Mouse (Mus musculus) layer of hippocampus, postnatal 10 days (tissue): ENCODE results near the gene Pias4. TPM values are rescaled to one million over a fixed set of nuclear protein-coding genes. Genes with fewer than 3 reads are reported as not detected.

Experiments
- DNase-seq, 2 experiments: peaks; one replicate each; pipeline ENCODE4 v3.0.0; 2021; ENCODE audit warnings: low spot score in 2 of 2
- total RNA-seq, 2 experiments: library from RNA; stranded (reverse); gene quantifications; 2 replicates each; pipeline ENCODE4 v1.2.3; 2021

Pias4 gene
- total RNA-seq, 2 experiments from 2014 or later, result 26.7 to 29.7 TPM

- DNase-seq, result no peak
Measured at GRCm38 (mm10) chr10:81139529-81139846, 28.2 kb downstream of the Pias4 start.

- no peak for DNase-seq
Measured at GRCm38 (mm10) chr10:81138821-81139528, 28.7 kb downstream of the Pias4 start.

- DNase-seq, result peak; percentile 58 to 70
Measured at GRCm38 (mm10) chr10:81138131-81138782, 29.5 kb downstream of the Pias4 start.

- DNase-seq, result peak; percentile 100
Measured at GRCm38 (mm10) chr10:81137252-81138130, 30.2 kb downstream of the Pias4 start.

GRCm38 (mm10) chr10:81136706-81137231 lies 31.0 kb downstream of the Pias4 start:
- peak; percentile 84 to 90 for DNase-seq

GRCm38 (mm10) chr10:81135831-81136705 lies 31.7 kb downstream of the Pias4 start:
- peak; percentile 68 to 77 for DNase-seq

DNA sequence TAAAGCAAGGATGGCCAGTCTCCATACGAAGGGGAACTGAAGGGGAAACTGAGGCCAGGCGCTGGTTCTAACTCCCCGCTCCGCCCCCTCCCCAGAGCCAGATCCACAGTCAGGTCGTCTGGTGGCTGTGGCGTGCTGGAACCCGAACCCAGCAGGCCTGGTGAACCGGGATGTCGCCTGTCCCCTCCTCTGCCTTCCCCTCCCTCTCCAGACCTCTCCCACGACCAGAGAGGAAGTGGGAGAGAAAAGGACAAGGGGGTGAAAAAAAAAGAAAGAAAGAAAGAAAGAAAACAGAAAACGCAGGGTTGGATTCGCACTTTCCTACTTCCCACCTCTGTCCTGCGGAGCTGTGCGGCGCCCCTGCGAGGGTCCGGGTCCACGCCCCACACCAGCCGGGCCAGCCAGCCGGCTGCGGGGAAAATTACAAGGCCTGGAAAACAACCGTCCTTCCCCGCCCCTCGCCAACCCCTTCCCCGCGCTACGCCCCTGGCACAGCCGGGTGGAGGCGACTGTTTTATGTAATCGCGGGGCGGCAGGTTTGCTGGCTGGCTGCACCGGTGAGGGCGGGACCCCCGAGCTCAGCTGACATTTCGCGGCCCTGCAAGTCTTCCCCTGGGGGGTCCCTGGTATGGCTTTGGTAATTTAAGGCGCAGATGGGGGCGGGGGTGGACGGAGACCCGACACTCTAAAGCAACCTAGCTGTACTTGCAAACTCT lies 32.6 kb downstream of the Pias4 start, which contains the start of gene Zbtb7a:
Gene Zbtb7a, plus strand, starts transcription at position 255 of the 716 bp plus-strand sequence.
- peak in 1 of 2 experiments; percentile 49 for DNase-seq

DNA sequence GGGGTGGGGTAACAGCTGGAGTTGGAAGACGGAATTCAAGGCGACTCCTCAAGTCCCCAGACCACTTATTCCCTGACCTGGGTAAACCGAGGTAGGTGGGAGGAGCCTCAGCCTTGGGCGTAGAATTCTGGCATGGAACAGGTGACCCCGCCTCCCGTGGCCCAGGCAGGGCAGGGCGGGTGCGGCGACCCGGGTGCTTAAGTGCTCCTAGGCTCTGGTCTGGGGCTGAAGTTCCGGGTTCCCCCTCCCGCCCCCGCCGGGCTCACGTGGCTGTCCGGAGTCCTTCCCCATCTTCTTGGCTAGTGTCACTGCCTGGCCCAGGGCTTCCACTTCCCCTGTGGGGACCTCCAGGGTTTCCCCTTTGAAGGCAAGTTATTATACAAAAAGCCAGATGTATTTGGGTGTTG lies 33.5 kb downstream of the Pias4 start:
- DNase-seq, result peak in 1 of 2 experiments; percentile 50

DNA sequence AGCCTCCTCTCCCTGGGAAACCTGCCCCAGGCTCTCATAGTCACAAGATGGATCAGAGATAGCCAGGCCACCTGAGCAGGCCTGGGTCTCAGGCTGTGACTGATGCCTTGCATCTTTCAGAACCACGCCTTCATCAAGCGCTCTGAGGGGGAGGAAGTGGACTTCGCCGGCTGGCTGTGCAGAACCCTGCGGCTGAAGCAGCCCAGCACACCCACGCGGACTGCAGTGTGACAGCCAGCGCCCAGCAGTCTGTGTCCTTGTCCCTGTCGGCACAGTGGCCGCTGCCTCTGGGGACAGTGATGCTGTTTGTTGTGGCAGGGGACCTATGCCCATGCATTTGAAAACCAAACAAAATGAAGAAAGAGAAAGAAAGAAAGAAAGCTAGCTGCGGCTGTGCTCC lies 44.2 kb downstream of the Pias4 start:
- DNase-seq, result no peak

GRCm38 (mm10) chr10:81122889-81123288 lies 44.8 kb downstream of the Pias4 start:
- DNase-seq, result no peak

DNA sequence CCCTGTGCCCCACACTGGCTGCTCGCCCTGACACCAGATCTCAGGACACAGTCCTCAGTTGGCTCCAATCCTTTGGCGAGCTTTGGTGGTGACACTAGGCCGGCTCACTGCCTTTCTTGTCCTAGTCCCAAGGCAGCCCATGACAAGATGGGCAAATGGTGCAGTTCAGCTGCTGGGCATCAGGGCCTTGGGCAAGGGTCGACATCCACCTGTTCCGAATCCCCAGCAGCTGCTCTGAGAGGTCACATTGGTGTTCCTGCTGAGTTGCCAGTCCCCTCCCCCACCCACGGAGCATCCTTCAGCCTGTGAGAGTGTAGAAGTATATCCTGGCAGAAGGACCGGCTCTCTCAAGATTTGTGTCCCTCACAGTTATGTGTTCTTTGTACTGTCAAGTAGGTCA lies 47.1 kb downstream of the Pias4 start:
- no peak for DNase-seq

DNA sequence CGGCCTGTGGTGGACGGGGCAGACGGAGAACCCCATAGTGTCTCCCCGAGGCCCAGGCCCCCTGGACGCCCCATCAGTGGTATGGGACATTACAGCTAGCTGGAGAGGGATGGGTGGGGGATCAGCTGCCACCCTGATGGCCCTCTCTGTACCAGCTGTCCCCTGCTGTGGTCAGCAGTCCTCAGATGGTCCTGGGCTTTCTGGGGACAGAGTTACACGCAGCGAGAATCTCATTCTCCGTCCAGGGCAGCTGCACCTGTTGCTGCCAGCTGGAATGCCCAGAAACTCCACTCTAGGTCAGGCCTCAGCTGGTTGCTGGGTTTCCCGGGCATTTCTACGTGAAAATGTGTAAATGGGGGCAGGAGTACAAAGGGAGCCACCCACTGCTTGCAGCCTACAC lies 48.1 kb downstream of the Pias4 start:
- no peak for DNase-seq

DNA sequence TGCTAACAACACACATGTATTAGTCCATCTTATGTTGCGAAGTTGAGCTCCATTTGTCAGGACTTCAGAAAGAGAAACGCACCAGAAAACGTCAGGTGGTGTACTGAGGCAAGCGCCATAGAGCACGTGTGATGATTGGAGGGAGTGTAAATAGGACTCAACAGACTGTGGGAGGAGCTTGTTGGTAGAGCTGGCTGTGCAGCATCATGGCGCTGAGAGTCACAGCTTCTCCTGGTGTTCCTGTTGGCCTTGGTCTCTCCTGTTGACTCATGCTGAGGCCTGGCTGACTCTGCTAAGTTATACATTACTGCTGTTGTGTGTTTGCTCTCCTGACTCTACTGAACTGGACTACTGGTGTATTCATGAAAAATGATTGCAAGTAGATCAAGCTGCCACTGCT lies 54.8 kb downstream of the Pias4 start:
- no peak for DNase-seq

- peak; percentile 88 to 89 for DNase-seq
Measured at GRCm38 (mm10) chr10:81106113-81106721, 61.5 kb downstream of the Pias4 start.

DNA sequence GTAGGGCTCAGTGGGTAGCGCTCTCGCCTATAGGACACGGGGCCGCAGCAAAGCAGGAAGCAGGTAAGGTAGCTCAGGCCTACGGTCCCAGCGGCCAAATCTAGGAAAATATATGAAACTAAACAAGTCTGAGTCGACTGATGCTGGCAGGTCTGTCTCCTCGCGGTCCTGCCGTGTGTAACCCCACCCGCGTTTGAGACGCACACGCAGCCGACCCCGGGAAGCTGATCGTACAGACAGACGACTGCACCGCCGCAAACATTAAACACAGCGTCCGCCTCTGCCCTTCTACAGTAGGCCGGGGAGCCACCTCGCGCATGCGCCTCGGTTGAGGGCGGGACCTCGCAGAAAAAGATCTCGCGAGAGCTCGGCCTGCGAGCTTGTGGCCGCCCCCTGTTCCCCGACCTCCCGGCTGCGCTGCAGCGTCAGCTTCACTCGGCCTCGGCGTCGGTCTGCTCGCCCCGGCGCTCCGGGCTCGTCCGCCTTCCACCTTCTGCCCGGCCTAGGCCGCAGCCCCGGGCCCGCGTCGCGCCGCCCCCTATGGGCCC lies 62.1 kb downstream of the Pias4 start, which contains the start of gene Map2k2:
Gene Map2k2, plus strand, starts transcription at position 351 of the 548 bp plus-strand sequence.
- DNase-seq, result peak; percentile 98
